Mouse (Mus musculus): ENCODE measurements around the gene Maml3. TPM values are rescaled to one million over a fixed set of nuclear protein-coding genes. Genes with fewer than 3 reads are reported as not detected.
A peak's percentile ranks its signal among the peaks of the same experiment; 100 is the strongest.

The Maml3 gene
- polyA plus RNA-seq, 1 experiment from 2014 or later, result 0.65 TPM

GRCm38 (mm10) chr3:51638260-51638659 lies 466.6 kb downstream of the Maml3 start:
- Histone ChIP-seq H3K36me3 (replicated peaks; ENCODE audit: insufficient read depth, low read length) (no peaks in the 10 kb centered on the region), H3K4me2 (ENCODE audit: low read depth, low read length) (no peak overlapping the region), H3K27ac (ENCODE audit: low read depth) (no peak overlapping the region), H3K4me3 (ENCODE audit: low read depth, low read length) (no peak overlapping the region), H3K4me1 (ENCODE audit: insufficient read depth) (no peaks in the 10 kb centered on the region), H3K27me3 (ENCODE audit: insufficient read depth, low read length) (no peaks in the 10 kb centered on the region), H3K9me3 (ENCODE audit: low read length) (0 out of 2 replicates have a peak, but pooled peaks cover 3% of the 10 kb centered on the region), H3K9ac (replicated peaks) (no peak overlapping the region)
- ATAC-seq (no peak), DNase-seq (no peak)
- WGBS (ENCODE audit: insufficient replicate concordance), result 58% methylated on average over 6 of the region's 6 CpGs
- TF ChIP-seq EP300 (IDR thresholded peaks at IDR 0.05; ENCODE audit: low read depth) (peak; percentile 63; the same call in 1 of the 2 replicates), CTCF (IDR thresholded peaks at IDR 0.05; ENCODE audit: low read depth) (no peak)

- Histone ChIP-seq H3K36me3 (replicated peaks; ENCODE audit: insufficient read depth, low read length) (no peaks in the 10 kb centered on the region), H3K27me3 (ENCODE audit: insufficient read depth, low read length) (no peaks in the 10 kb centered on the region), H3K4me1 (ENCODE audit: insufficient read depth) (no peaks in the 10 kb centered on the region), H3K4me2 (ENCODE audit: low read depth, low read length) (0 out of 2 replicates have a peak overlapping the region, but pooled peaks have one; percentile 63), H3K9ac (replicated peaks) (no peak overlapping the region), H3K27ac (ENCODE audit: low read depth) (0 out of 2 replicates have a peak overlapping the region, but pooled peaks have one; percentile 64), H3K9me3 (ENCODE audit: low read length) (0 out of 2 replicates have a peak, but pooled peaks cover 3% of the 10 kb centered on the region), H3K4me3 (ENCODE audit: low read depth, low read length) (no peak overlapping the region)
- ATAC-seq, result no peak
- no peak for TF ChIP-seq CTCF (IDR thresholded peaks at IDR 0.05; ENCODE audit: low read depth)
- no peak for TF ChIP-seq EP300 (IDR thresholded peaks at IDR 0.05; ENCODE audit: low read depth)
- DNase-seq, result no peak
- 89% methylated on average over 6 of the region's 6 CpGs for WGBS (ENCODE audit: insufficient replicate concordance)
Observed at GRCm38 (mm10) chr3:51637326-51637725, 467.6 kb downstream of the Maml3 start.

GRCm38 (mm10) chr3:51636700-51637099 lies 468.2 kb downstream of the Maml3 start:
- 43% methylated on average over 20 of the region's 20 CpGs for WGBS (ENCODE audit: insufficient replicate concordance)
- ATAC-seq (peak; percentile 48), DNase-seq (peak; percentile 37)
- no peak for TF ChIP-seq EP300 (IDR thresholded peaks at IDR 0.05; ENCODE audit: low read depth)
- no peak for TF ChIP-seq CTCF (IDR thresholded peaks at IDR 0.05; ENCODE audit: low read depth)
- Histone ChIP-seq H3K27ac (ENCODE audit: low read depth) (peak overlapping the region; percentile 64), H3K4me2 (ENCODE audit: low read depth, low read length) (peak overlapping the region; percentile 63), H3K27me3 (ENCODE audit: insufficient read depth, low read length) (no peaks in the 10 kb centered on the region), H3K4me3 (ENCODE audit: low read depth, low read length) (peak overlapping the region; percentile 44), H3K9ac (replicated peaks) (0 out of 2 replicates have a peak overlapping the region, but pooled peaks have one; percentile 11), H3K4me1 (ENCODE audit: insufficient read depth) (no peaks in the 10 kb centered on the region), H3K36me3 (replicated peaks; ENCODE audit: insufficient read depth, low read length) (no peaks in the 10 kb centered on the region), H3K9me3 (ENCODE audit: low read length) (0 out of 2 replicates have a peak, but pooled peaks cover 3% of the 10 kb centered on the region)

- Histone ChIP-seq H3K36me3 (replicated peaks; ENCODE audit: insufficient read depth, low read length) (no peaks in the 10 kb centered on the region), H3K9me3 (ENCODE audit: low read length) (0 out of 2 replicates have a peak, but pooled peaks cover 3% of the 10 kb centered on the region), H3K4me2 (ENCODE audit: low read depth, low read length) (peak overlapping the region; percentile 63), H3K4me1 (ENCODE audit: insufficient read depth) (no peaks in the 10 kb centered on the region), H3K9ac (replicated peaks) (no peak overlapping the region), H3K27me3 (ENCODE audit: insufficient read depth, low read length) (no peaks in the 10 kb centered on the region), H3K27ac (ENCODE audit: low read depth) (no peak overlapping the region), H3K4me3 (ENCODE audit: low read depth, low read length) (no peak overlapping the region)
- 61% methylated on average over 2 of the region's 2 CpGs for WGBS (ENCODE audit: insufficient replicate concordance)
- no peak for ATAC-seq
- no peak for TF ChIP-seq CTCF (IDR thresholded peaks at IDR 0.05; ENCODE audit: low read depth)
- no peak for TF ChIP-seq EP300 (IDR thresholded peaks at IDR 0.05; ENCODE audit: low read depth)
- DNase-seq, result no peak
Observed at GRCm38 (mm10) chr3:51635960-51636359, 468.9 kb downstream of the Maml3 start.

Other genes with a start within 250 kb of the Maml3 start
- 3.5 and 3.7 TPM in 2 replicates for gene Foxo1, start 163.3 kb upstream of the Maml3 start, polyA plus RNA-seq (2015; fragmentation: Nextera tagmentation; extraction: Ambion mirVana)